In the genomic region with DNA sequence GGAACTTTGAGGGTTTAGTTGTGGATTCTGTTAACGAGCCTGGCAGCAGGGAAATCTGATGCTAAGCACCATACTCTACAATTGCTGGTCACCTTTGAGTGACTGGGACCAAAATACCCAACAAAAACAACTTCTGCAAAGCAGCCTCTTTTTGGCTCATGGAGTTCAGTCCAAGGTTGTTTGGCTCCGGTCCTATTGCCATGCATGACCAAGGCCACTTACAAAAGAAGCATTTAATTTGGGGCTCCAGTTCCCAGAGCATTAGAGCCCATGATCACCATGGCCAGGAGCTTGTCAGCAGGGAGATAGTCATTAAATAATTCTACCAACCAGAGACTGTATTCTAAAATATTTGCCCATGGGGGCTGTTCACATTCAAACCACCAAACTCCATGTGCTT, we compare ENCODE assay signal across 13 mouse cellular contexts. TPM values are rescaled to one million over a fixed set of nuclear protein-coding genes. Genes with fewer than 3 reads are reported as not detected.
DNase-seq lines count a peak whose midpoint lies in the region; ATAC-seq lines count a peak whose summit lies in the region.
"Had no signal": no experiment of that assay in that cellular context is flagged by ENCODE, and none has a peak within 500 bp of the region (broad histone marks: within the 10 kb centered on the region; RNA-seq: fewer than 3 reads in every experiment).

No protein-coding gene starts in this region.

- ATAC-seq in cerebellum, adult (ENCODE audit: insufficient number of reproducible peaks, low FRiP score, low TSS enrichment) = no peak
- ATAC-seq in liver, embryonic 12.5 days = no peak
- ATAC-seq: midbrain, embryonic 16.5 days had no signal

- no peaks in the 10 kb centered on the region for H3K4me1 ChIP-seq in liver, embryonic 12.5 days
- H3K4me1 ChIP-seq: heart, embryonic 13.5 days; neural tube, embryonic 15.5 days had no signal

- no peaks in the 10 kb centered on the region for H3K36me3 ChIP-seq in liver, embryonic 12.5 days
- H3K36me3 ChIP-seq: heart, embryonic 13.5 days; neural tube, embryonic 15.5 days had no signal

- DNase-seq in cerebellum, postnatal 10 days = peak; percentile 9 to 35
- DNase-seq in layer of hippocampus, adult 8-10 months (ENCODE audit: low spot score in 2 of 2) = peak; percentile 21 to 22
- DNase-seq in layer of hippocampus, postnatal 36 days = no peak
- peak; percentile 60 for DNase-seq in adrenal gland, adult 8-10 months
- DNase-seq in kidney, adult 9 months = peak; percentile 66
- DNase-seq in retina, postnatal 1 day = no peak
- DNase-seq: gastrocnemius, postnatal 25 days had no signal

- WGBS in liver, embryonic 12.5 days (ENCODE audit: insufficient replicate concordance) = 52% methylated on average over 2 of the region's 2 CpGs

- H3K27ac ChIP-seq in liver, embryonic 12.5 days = no peak overlapping the region
- H3K27ac ChIP-seq: heart, embryonic 13.5 days; neural tube, embryonic 15.5 days had no signal

- no peak overlapping the region for H3K4me2 ChIP-seq in liver, embryonic 12.5 days
- H3K4me2 ChIP-seq: heart, embryonic 13.5 days; liver, embryonic 11.5 days; neural tube, embryonic 15.5 days had no signal

- H3K4me3 ChIP-seq in liver, embryonic 12.5 days = no peak overlapping the region
- H3K4me3 ChIP-seq: heart, embryonic 13.5 days; neural tube, embryonic 15.5 days had no signal

- H3K27me3 ChIP-seq in liver, embryonic 12.5 days (replicated peaks) = no peaks in the 10 kb centered on the region
- H3K27me3 ChIP-seq: heart, embryonic 13.5 days; neural tube, embryonic 15.5 days had no signal

- no peaks in the 10 kb centered on the region for H3K9me3 ChIP-seq in liver, embryonic 12.5 days (replicated peaks)
- H3K9me3 ChIP-seq: heart, embryonic 13.5 days; neural tube, embryonic 15.5 days had no signal

- H3K9ac ChIP-seq in liver, embryonic 12.5 days = no peak overlapping the region
- H3K9ac ChIP-seq: heart, embryonic 13.5 days; neural tube, embryonic 15.5 days had no signal

RNA-seq across cellular contexts. Expression of gene Atp10b, which starts 2.3 kb away (rescaled TPM):
- 1 to 10 TPM; 1.5 to 1.8 (median 1.7) TPM for total RNA-seq in layer of hippocampus, adult 8-10 months (2022)
- 1 to 10 TPM; 1.2 to 1.5 TPM for total RNA-seq in layer of hippocampus, postnatal 36 days (2021)
- total RNA-seq in adrenal gland, adult 8-10 months (2022) = under 1 TPM; 0.03 to 0.10 (median 0.06) TPM
- 0.01 TPM in 1 of 2 replicates, not detected in the other for polyA plus RNA-seq in liver, embryonic 12.5 days (2016; fragmentation: Nextera tagmentation; extraction: Ambion mirVana)
- total RNA-seq: gastrocnemius, postnatal 25 days had no signal
- polyA plus RNA-seq: liver, embryonic 11.5 days had no signal

Comparison
In these comparisons a context has a peak if more than half of its experiments do, and no peak if none do; other contexts are left out.
1. DNase-seq: peak in cerebellum, postnatal 10 days (2 of 2), layer of hippocampus, adult 8-10 months (2 of 2), adrenal gland, adult 8-10 months (single experiment) and kidney, adult 9 months (single experiment); none in layer of hippocampus, postnatal 36 days (0 of 2) and retina, postnatal 1 day (single experiment).